In genomic region chr2:74300366-74300791, GRCm38 (mm10) we compare ENCODE assay signal across 8 mouse cellular contexts.
DNase-seq lines count a peak whose midpoint lies in the region; ATAC-seq lines count a peak whose summit lies in the region.

No protein-coding gene starts in this region.

- DNase-seq in A20 (ENCODE audit: low read depth, low spot score): peak; percentile 62
- DNase-seq in adrenal gland, adult 18-20 months (ENCODE audit: low spot score in 2 of 2): peak; percentile 22 to 32
- peak; percentile 92 for DNase-seq in embryonic facial prominence, embryonic 11.5 days (ENCODE audit: low spot score)
- peak; percentile 68 for DNase-seq in neural tube, embryonic 10.5 days (ENCODE audit: extremely low spot score, low spot score)

- WGBS in embryonic facial prominence, embryonic 11.5 days: 2% methylated on average over 11 of the region's 11 CpGs
- 4% methylated on average over 11 of the region's 11 CpGs for WGBS in heart, embryonic 12.5 days
- WGBS in kidney, embryonic 16.5 days: under 1% methylated on average over 11 of the region's 11 CpGs
- WGBS in limb, embryonic 15.5 days: under 1% methylated on average over 11 of the region's 11 CpGs

- H3K9ac ChIP-seq in embryonic facial prominence, embryonic 11.5 days (replicated peaks; ENCODE audit: low read length): no peak overlapping the region
- no peak overlapping the region for H3K9ac ChIP-seq in heart, embryonic 12.5 days
- no peak overlapping the region for H3K9ac ChIP-seq in kidney, embryonic 16.5 days (replicated peaks; ENCODE audit: low read length)
- H3K9ac ChIP-seq in limb, embryonic 15.5 days: no peak overlapping the region

- no peaks in the 10 kb centered on the region for H3K9me3 ChIP-seq in embryonic facial prominence, embryonic 11.5 days (replicated peaks; ENCODE audit: control insufficient read depth, low read length)
- H3K9me3 ChIP-seq in heart, embryonic 12.5 days (replicated peaks): no peaks in the 10 kb centered on the region
- no peaks in the 10 kb centered on the region for H3K9me3 ChIP-seq in kidney, embryonic 16.5 days (ENCODE audit: low read length)
- H3K9me3 ChIP-seq in limb, embryonic 15.5 days: no peaks in the 10 kb centered on the region

- no peak overlapping the region for H3K4me3 ChIP-seq in embryonic facial prominence, embryonic 11.5 days (ENCODE audit: low read depth, low read length)
- peak overlapping the region; percentile 47 for H3K4me3 ChIP-seq in heart, embryonic 12.5 days
- H3K4me3 ChIP-seq in kidney, embryonic 16.5 days (ENCODE audit: low read length): peak overlapping the region; percentile 32
- peak overlapping the region; percentile 32 for H3K4me3 ChIP-seq in limb, embryonic 15.5 days

- 0 out of 2 replicates have a peak, but pooled peaks have one; percentile 52 for ATAC-seq in embryonic facial prominence, embryonic 11.5 days (replicated peaks; ENCODE audit: insufficient number of reproducible peaks, low FRiP score, low TSS enrichment, low read depth)
- no peak for ATAC-seq in heart, embryonic 12.5 days (ENCODE audit: insufficient number of reproducible peaks, low FRiP score)
- 0 out of 2 replicates have a peak, but pooled peaks have one; percentile 54 for ATAC-seq in kidney, embryonic 16.5 days (ENCODE audit: low FRiP score, low TSS enrichment)
- ATAC-seq in limb, embryonic 15.5 days (ENCODE audit: insufficient number of reproducible peaks, low FRiP score, low TSS enrichment, low read depth): no peak
- ATAC-seq in erythroid progenitor cell, adult 5-6 weeks (replicated peaks; ENCODE audit: low FRiP score, poor library complexity, severe bottlenecking): no peak

- H3K27ac ChIP-seq in embryonic facial prominence, embryonic 11.5 days (replicated peaks; ENCODE audit: low read depth, low read length): no peak overlapping the region
- no peak overlapping the region for H3K27ac ChIP-seq in heart, embryonic 12.5 days (ENCODE audit: poor library complexity, severe bottlenecking)
- no peak overlapping the region for H3K27ac ChIP-seq in kidney, embryonic 16.5 days (ENCODE audit: low read length)
- peak overlapping the region; percentile 28; the same call in 1 of the 2 replicates for H3K27ac ChIP-seq in limb, embryonic 15.5 days

- H3K36me3 ChIP-seq in embryonic facial prominence, embryonic 11.5 days (replicated peaks; ENCODE audit: control insufficient read depth, insufficient read depth, low read depth, low read length): no peaks in the 10 kb centered on the region
- no peaks in the 10 kb centered on the region for H3K36me3 ChIP-seq in heart, embryonic 12.5 days
- H3K36me3 ChIP-seq in kidney, embryonic 16.5 days (ENCODE audit: insufficient read depth, low read length): no peaks in the 10 kb centered on the region
- no peaks in the 10 kb centered on the region for H3K36me3 ChIP-seq in limb, embryonic 15.5 days

- no peaks in the 10 kb centered on the region for H3K4me1 ChIP-seq in embryonic facial prominence, embryonic 11.5 days (ENCODE audit: control insufficient read depth, insufficient read depth, low read length)
- 0 out of 2 replicates have a peak, but pooled peaks cover 2% of the 10 kb centered on the region for H3K4me1 ChIP-seq in heart, embryonic 12.5 days (replicated peaks)
- 0 out of 2 replicates have a peak, but pooled peaks cover 3% of the 10 kb centered on the region for H3K4me1 ChIP-seq in kidney, embryonic 16.5 days (ENCODE audit: insufficient read depth, low read length)
- H3K4me1 ChIP-seq in limb, embryonic 15.5 days: 0 out of 2 replicates have a peak, but pooled peaks cover 8% of the 10 kb centered on the region

- peak overlapping the region; percentile 29 for H3K4me2 ChIP-seq in embryonic facial prominence, embryonic 11.5 days (ENCODE audit: low read depth, low read length)
- H3K4me2 ChIP-seq in heart, embryonic 12.5 days: peak overlapping the region; percentile 83
- peak overlapping the region; percentile 51 for H3K4me2 ChIP-seq in kidney, embryonic 16.5 days (replicated peaks; ENCODE audit: low read depth, low read length)
- H3K4me2 ChIP-seq in limb, embryonic 15.5 days: peak overlapping the region; percentile 47

- H3K27me3 ChIP-seq in embryonic facial prominence, embryonic 11.5 days (ENCODE audit: control insufficient read depth, insufficient read depth, low read length): no peaks in the 10 kb centered on the region
- H3K27me3 ChIP-seq in heart, embryonic 12.5 days (replicated peaks): no peaks in the 10 kb centered on the region; the same call in 1 of the 2 replicates
- peaks cover 20% of the 10 kb centered on the region for H3K27me3 ChIP-seq in kidney, embryonic 16.5 days (ENCODE audit: insufficient read depth, low read length)
- H3K27me3 ChIP-seq in limb, embryonic 15.5 days: peaks cover 4% of the 10 kb centered on the region

Comparison
In these comparisons a context has a peak if more than half of its experiments do, and no peak if none do; other contexts are left out.
1. DNase-seq: peak in every context shown above with its lines; median percentile 92 in embryonic facial prominence, embryonic 11.5 days; 68 in neural tube, embryonic 10.5 days; 62 in A20; 27 in adrenal gland, adult 18-20 months.
2. ATAC-seq: peak in embryonic facial prominence, embryonic 11.5 days (single experiment) and kidney, embryonic 16.5 days (single experiment); none in heart, embryonic 12.5 days (single experiment), limb, embryonic 15.5 days (single experiment) and erythroid progenitor cell, adult 5-6 weeks (single experiment).
3. H3K4me2 ChIP-seq: peak in every context shown above with its lines; median percentile 83 in heart, embryonic 12.5 days; 51 in kidney, embryonic 16.5 days; 47 in limb, embryonic 15.5 days; 29 in embryonic facial prominence, embryonic 11.5 days.